Mouse (Mus musculus) frontal cortex, postnatal 36 days (tissue): ENCODE data around the gene Uchl5.

Experiments
- DNase-seq, 2 experiments: peaks; one replicate each; pipeline ENCODE4 v3.0.0; 2022; ENCODE audit warnings: low spot score in 2 of 2

Uchl5 gene

GRCm38 (mm10) chr1:143803537-143803936 is 26.5 kb downstream of the Uchl5 start:
- DNase-seq, result peak in 1 of 2 experiments; percentile 20

- DNase-seq, result no peak
Observed at GRCm38 (mm10) chr1:143809062-143809461, 32.0 kb downstream of the Uchl5 start.

- DNase-seq, result peak; percentile 64 to 75
Observed at GRCm38 (mm10) chr1:143813676-143814360, 36.7 kb downstream of the Uchl5 start.

GRCm38 (mm10) chr1:143820096-143820877 is 43.2 kb downstream of the Uchl5 start:
- no peak for DNase-seq

- no peak for DNase-seq
Observed at GRCm38 (mm10) chr1:143822677-143823076, 45.6 kb downstream of the Uchl5 start.

GRCm38 (mm10) chr1:143830713-143831112 is 53.6 kb downstream of the Uchl5 start:
- DNase-seq, result peak; percentile 35 to 67

- no peak for DNase-seq
Observed at GRCm38 (mm10) chr1:143836363-143837182, 59.5 kb downstream of the Uchl5 start.

- no peak for DNase-seq
Observed at GRCm38 (mm10) chr1:143837681-143838080, 60.6 kb downstream of the Uchl5 start.

GRCm38 (mm10) chr1:143838896-143839410 is 61.9 kb downstream of the Uchl5 start:
- DNase-seq, result no peak

GRCm38 (mm10) chr1:143852329-143852728 is 75.3 kb downstream of the Uchl5 start:
- DNase-seq, result no peak

GRCm38 (mm10) chr1:143852779-143853358 is 75.8 kb downstream of the Uchl5 start:
- DNase-seq, result no peak

- DNase-seq, result no peak
Observed at GRCm38 (mm10) chr1:143853691-143854115, 76.6 kb downstream of the Uchl5 start.

- DNase-seq, result no peak
Observed at GRCm38 (mm10) chr1:143855706-143856105, 78.6 kb downstream of the Uchl5 start.
